Mouse (Mus musculus): ENCODE measurements around the gene Pou6f1. TPM values are rescaled to one million over a fixed set of nuclear protein-coding genes. Genes with fewer than 3 reads are reported as not detected.

Gene Pou6f1
- total RNA-seq (2015; ENCODE audit: low replicate concordance) (1.2 and 1.9 TPM in 2 replicates), total RNA-seq (2017; ENCODE audit: low replicate concordance) (0.28 TPM in 1 of 2 replicates, not detected in the other)

DNA sequence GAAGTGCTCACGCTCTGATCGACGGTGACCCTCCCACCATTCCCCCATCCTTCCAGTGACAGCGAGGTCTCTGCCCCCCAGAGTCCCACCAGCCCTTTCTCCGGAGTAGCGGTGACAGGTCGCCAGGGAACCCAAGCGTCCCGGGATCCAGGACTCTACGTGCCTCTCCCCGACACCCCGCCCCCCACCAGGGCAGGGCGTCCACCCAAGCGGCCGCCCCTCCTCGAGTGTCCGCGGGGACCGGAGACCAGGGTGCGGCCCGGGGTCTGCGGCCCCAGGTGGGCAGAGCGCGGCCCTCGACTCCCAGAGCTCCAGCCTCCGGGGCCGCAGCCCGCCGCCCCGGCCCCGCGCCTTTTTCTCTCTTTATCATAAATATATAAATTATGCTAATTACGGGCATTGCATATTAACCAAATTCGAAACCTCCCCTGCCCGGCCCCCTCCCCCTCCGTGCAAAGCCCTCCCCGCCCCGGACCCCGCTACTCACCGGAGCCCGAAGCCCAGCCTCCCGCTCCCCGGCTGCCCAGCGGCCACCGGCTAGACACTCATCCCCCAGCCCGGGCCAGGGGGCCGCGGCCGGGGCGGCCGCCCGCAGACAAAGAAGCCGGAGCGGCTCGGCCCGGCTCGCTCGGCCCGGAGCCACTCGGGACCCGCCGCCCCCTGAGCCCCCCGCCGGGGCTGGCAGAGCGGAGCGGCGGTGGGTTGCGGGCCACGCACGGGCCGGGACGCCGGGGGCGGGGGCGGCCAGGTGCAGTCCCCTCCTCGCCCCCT lies at the start of gene Pou6f1:
Gene Pou6f1, minus strand, starts transcription at position 709 of the 771 bp plus-strand sequence.
- no peak for ATAC-seq (replicated peaks; ENCODE audit: low FRiP score, poor library complexity, severe bottlenecking)

DNA sequence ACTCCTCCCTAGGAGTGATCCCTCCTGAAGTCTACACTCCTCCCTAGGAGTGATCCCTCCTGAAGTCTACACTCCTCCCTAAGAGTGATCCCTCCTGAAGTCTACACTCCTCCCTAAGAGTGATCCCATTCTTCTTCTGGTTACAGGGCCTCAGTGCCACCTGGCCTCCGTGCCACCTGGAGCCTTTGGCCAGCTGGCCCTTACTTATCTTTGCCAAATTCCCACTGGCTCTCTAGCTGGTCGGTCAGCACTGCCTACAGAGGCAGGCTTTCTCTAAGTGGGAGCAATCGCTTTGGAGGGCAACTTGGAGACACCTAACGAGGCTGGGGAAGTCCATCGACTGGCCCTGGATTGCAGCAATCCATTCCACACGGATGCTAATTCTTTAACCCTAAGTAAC lies 46.4 kb upstream of the Pou6f1 start:
- ATAC-seq (replicated peaks; ENCODE audit: low FRiP score, poor library complexity, severe bottlenecking) = no peak

- ATAC-seq (replicated peaks; ENCODE audit: low FRiP score, poor library complexity, severe bottlenecking) = no peak
These were observed 42.7 kb upstream of the Pou6f1 start for GRCm38 (mm10) chr15:100642451-100642850.

GRCm38 (mm10) chr15:100641226-100641810 lies 41.5 kb upstream of the Pou6f1 start:
- no peak for ATAC-seq (replicated peaks; ENCODE audit: low FRiP score, poor library complexity, severe bottlenecking)

- no peak for ATAC-seq (replicated peaks; ENCODE audit: low FRiP score, poor library complexity, severe bottlenecking)
These were observed 40.4 kb upstream of the Pou6f1 start for GRCm38 (mm10) chr15:100639972-100640750.

GRCm38 (mm10) chr15:100637661-100638060 lies 37.9 kb upstream of the Pou6f1 start:
- ATAC-seq (replicated peaks; ENCODE audit: low FRiP score, poor library complexity, severe bottlenecking) = no peak

DNA sequence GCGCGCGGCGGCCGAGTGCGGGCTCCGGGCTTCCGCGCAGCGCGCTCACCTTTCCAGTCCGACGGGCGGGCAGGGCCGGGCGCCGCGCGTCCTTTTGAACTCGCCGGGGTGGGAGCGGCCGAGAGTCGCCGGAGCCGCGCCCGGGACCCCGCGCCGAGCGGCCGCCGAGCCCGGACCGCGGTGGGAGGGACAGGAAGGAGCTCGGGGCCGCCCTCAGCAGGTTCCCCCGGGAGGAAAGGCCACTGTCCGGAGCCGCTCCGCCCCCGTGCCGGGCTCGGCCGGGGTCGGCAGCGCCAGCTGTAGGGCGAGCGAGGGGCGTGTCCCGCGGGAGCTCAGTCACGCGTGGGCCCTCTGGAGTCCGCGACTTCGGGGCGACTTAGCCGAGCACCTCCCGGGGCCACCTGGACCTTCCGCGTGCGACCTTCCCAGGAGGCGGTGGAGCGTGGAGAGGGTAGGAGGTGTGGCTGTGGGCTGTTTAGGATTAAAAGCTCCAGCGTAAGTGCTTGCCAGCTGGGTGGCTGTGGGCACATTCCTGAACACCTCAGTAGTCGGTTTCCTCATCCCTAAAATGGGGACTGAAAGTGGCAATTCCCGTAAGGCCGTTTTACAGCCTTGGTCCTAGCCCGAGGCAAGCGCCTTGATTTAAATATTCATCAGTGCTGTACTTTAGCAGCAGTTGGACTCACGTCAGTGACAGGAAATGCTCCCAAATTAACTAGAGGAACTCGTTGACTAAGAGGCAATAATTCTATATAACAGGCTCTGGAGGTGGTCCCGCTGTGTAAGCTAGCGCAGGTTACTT lies 37.1 kb upstream of the Pou6f1 start, which contains the start of gene Smagp:
Gene Smagp, minus strand, starts transcription at position 241 of the 802 bp plus-strand sequence.
- no peak for ATAC-seq (replicated peaks; ENCODE audit: low FRiP score, poor library complexity, severe bottlenecking)

DNA sequence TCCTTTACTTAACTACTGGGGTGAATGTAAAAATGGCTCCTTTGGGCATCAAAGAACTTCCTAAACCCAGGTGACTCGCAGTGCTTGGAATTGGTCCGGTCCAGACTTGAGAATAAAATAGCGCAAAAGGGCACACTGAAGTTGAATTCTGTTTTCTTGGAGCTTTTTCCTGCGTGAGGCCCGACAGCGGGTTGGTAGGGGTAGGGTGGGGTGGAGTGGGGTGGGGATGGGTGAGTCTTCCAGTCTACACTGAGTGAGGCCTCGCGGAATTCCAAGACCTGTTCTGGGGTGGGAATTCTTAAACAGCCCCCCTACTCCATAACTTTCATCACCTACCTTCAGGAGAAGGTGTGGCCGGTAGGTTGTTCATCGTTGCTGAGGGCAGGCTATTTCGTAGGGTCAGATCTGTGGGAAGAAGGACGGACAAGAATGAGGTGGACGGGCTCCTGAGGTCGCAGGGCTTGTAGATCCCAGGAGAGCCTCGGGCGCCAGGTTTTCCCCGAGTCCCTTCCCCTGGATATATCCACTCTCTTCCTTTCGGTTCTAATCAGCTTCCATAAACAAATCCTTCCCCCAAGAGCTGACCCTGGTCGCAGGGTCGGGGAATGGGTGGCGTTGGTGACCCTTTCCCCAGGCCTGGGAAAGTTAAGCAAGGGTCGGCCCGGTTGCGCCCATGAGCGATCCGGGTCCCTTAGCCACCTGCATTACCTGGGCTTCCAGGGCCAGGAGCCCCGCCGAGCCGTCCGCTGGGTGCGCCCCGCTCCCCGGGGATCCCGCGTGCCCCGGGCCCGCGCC lies 36.3 kb upstream of the Pou6f1 start:
- no peak for ATAC-seq (replicated peaks; ENCODE audit: low FRiP score, poor library complexity, severe bottlenecking)

- no peak for ATAC-seq (replicated peaks; ENCODE audit: low FRiP score, poor library complexity, severe bottlenecking)
These were observed 35.5 kb upstream of the Pou6f1 start for GRCm38 (mm10) chr15:100635239-100635638.

- ATAC-seq (replicated peaks; ENCODE audit: low FRiP score, poor library complexity, severe bottlenecking) = no peak
These were observed 33.6 kb upstream of the Pou6f1 start for GRCm38 (mm10) chr15:100633341-100633740.

GRCm38 (mm10) chr15:100632323-100632722 lies 32.5 kb upstream of the Pou6f1 start:
- no peak for ATAC-seq (replicated peaks; ENCODE audit: low FRiP score, poor library complexity, severe bottlenecking)

DNA sequence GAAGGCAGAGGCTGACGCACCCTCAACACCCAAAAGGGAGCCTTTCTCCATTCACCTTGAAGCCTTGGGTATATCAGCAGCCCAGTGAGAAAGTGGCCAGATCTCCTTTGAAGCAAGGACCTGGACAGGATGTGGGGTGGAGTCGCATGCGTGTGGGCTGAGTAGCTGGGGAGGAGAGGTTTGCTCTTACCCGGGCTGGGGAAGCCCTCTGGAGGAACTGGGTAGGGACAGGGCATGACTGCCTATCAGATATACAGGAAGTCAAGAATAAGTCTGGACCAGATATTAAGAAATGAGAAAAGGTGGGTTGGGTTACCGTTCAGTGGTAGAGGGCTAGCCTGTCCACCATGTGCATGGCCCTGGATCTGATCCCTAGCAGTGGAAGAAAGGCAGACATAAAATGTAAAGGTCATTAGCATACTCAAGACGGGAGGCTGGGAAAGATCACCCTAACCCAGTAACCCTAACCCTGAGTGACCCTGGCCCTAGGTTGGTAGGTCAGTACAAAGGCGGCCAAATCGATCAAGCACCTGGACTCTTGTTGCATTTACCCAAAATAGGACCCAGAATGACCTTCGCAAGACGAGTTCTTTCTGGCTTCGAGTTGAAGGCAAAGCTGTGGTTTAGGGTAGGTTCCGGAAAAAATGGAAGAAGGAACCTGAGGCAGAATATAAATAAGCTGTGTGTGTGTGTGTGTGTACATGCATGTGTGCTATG lies 31.8 kb upstream of the Pou6f1 start:
- no peak for ATAC-seq (replicated peaks; ENCODE audit: low FRiP score, poor library complexity, severe bottlenecking)

DNA sequence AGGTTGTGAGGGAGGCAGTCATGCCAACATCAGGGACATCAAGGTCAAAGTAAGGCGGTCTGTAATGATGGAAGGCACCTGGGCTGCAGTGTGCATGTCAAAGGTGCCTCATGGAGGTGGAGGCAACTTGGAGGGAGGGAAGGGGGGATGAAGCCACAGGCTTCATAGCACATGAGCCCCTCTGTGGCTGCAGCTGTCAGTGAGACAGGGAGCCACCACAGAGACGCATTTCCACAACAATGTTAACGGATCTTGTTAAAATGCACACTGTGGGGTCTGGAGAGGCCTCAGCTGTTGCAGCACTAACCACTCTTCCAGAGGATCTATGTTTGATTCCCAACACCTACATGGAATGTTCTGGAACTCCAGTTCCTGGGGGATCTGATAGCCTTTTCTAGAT lies 30.3 kb upstream of the Pou6f1 start:
- ATAC-seq (replicated peaks; ENCODE audit: low FRiP score, poor library complexity, severe bottlenecking) = no peak

- no peak for ATAC-seq (replicated peaks; ENCODE audit: low FRiP score, poor library complexity, severe bottlenecking)
These were observed 29.0 kb upstream of the Pou6f1 start for GRCm38 (mm10) chr15:100628797-100629196.

DNA sequence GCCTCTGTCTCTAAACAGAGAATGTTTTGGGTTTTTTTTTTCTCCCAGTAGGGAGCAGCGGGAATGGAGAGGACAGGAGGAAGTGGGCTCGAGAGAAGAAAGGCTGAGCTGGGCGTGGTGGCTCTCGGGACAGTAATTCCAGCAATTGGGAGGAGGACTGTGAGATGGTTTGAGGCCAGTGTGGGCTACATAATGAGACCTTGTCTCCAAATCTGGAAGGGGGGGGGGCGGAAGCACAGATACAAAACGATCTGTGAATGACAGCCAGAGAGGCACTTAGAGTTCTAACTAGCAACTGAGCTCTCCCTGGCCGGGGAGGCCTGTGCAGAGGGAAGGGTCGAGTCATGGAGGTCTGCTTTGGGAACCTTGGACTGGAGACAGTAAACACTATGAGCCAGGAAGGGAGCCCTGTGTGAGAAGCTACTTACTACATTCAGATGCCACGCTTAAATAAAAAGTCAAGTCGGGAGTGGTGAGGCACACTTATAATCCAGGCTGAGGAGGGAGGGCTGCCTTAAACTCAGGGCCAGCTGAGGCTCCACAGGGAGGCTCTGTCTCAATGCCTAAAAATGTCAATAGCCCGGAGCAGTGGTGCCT lies 28.1 kb upstream of the Pou6f1 start:
- no peak for ATAC-seq (replicated peaks; ENCODE audit: low FRiP score, poor library complexity, severe bottlenecking)

- ATAC-seq (replicated peaks; ENCODE audit: low FRiP score, poor library complexity, severe bottlenecking) = no peak
These were observed 27.5 kb upstream of the Pou6f1 start for GRCm38 (mm10) chr15:100627287-100627686.

GRCm38 (mm10) chr15:100624435-100624834 lies 24.7 kb upstream of the Pou6f1 start:
- no peak for ATAC-seq (replicated peaks; ENCODE audit: low FRiP score, poor library complexity, severe bottlenecking)

DNA sequence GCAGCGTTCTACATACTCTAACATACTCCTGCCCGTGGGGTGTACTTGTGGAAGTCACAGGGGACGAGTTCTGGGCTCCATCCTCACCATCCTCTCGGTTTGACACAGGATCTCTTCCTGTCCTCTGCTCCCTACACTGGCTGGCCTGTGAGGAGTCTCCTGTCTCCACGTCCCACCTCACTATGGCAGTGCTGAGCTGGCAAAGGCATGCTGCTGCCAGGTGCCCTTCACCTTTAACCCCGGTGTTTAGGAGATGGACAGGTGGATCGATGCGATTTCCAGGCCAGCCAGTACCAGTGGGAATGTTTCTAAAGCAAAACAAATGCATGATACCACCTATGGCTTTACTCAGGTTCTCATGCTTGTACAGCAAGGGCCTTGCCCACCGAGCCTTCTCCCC lies 24.0 kb upstream of the Pou6f1 start:
- ATAC-seq (replicated peaks; ENCODE audit: low FRiP score, poor library complexity, severe bottlenecking) = no peak

Data from erythroblast, adult 5-6 weeks (primary cell).